Mouse (Mus musculus): ENCODE data around the gene Mylip. TPM values are rescaled to one million over a fixed set of nuclear protein-coding genes. Genes with fewer than 3 reads are reported as not detected.

Gene Mylip
- polyA plus RNA-seq, 1 experiment from 2014 or later, result 5.3 TPM

Other genes starting within 250 kb of the Mylip start
- gene Gmpr, start 117.7 kb downstream of the Mylip start, polyA plus RNA-seq (2014; fragmentation: Nextera tagmentation; extraction: Ambion mirVana), result 33.6 and 35.9 TPM in 2 replicates

All from intestine, embryonic 14.5 days (tissue).